Mouse (Mus musculus) spleen, adult 10 weeks (tissue): ENCODE data around the gene Wnt7b. TPM values are rescaled to one million over a fixed set of nuclear protein-coding genes. Genes with fewer than 3 reads are reported as not detected.

Experiments
- polyA plus RNA-seq: library from polyadenylated mRNA; stranded (reverse); fragments of 350-450 nt; fragmentation: Illumina TruSeq; extraction: RNeasy Lipid Tissue Mini Kit (QIAGEN cat#74804); gene quantifications from one replicate; pipeline ENCODE4 v1.2.3, GENCODE M21; 2015; ENCODE audit warnings: low replicate concordance; ENCODE audit not compliant: insufficient read depth

Wnt7b gene
- not detected for polyA plus RNA-seq

DNA sequence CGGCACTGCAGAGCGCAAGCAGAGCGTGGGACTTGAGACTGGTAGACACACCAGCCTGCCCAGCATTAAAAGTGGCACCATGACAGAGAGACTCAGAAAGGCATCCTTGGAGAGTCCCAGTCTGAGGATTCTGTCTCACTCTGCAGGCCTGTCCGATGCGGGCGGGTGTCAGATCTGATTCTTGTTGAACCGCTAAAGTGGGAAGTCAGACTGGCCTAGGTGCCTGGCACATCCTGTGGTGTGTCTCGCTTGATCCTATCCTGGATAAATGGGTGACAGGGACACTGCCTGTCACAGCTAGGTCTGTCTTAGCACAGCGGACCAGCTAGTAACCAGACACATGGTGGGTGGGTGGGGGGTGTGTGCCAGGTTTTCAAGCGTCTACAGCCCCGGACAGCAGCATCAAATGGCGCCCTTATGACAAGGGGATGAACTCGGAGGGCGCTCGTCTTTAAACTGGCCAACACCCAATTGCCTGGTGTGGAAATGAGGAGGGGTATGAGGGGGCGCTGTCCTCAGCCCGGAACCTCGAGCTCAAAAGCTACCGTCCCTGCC is at the start of gene Wnt7b:
Wnt7b (minus strand) TSS at position 118 of the 555 bp plus-strand sequence.

DNA sequence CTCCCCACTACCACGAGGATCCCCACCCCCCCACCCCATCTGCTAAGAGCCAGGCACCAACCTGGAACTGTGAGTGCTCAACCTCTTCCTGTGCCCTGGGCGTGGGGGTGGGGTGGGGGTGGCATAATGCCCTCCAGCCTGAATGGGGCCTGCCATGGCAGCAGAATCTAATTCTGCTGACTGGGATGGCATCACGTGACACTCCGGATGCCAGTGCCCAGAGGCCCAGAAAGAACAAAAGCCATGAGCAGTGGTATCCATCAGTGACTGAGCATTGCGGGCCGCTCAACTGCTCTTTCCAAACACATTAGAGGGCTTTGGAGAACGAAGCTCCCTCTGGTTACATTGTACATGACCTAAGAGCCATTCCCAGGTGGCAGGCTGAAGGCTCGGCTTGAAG is 79.1 kb downstream of the Wnt7b start, which contains the start of gene 7530416G11Rik:
7530416G11Rik (minus strand) TSS at position 101 of the 400 bp plus-strand sequence.

Other genes with a start within 250 kb of the Wnt7b start
- 80.4 TPM for gene Atxn10, start 246.2 kb downstream of the Wnt7b start, polyA plus RNA-seq
- gene 7530416G11Rik, start 79.2 kb downstream of the Wnt7b start, polyA plus RNA-seq = not detected
- 0.15 TPM for gene Ppara, start 152.5 kb upstream of the Wnt7b start, polyA plus RNA-seq
- 8.6 TPM for gene Cdpf1, start 229.2 kb upstream of the Wnt7b start, polyA plus RNA-seq
- gene Pkdrej, start 239.3 kb upstream of the Wnt7b start, polyA plus RNA-seq = not detected
- 9.2 TPM for gene Ttc38, start 249.8 kb upstream of the Wnt7b start, polyA plus RNA-seq